Mouse (Mus musculus) neural tube, embryonic 15.5 days (tissue): ENCODE data around the gene 4930426L09Rik. TPM values are rescaled to one million over a fixed set of nuclear protein-coding genes. Genes with fewer than 3 reads are reported as not detected.

ENCODE experiments used
- ATAC-seq: fragments of 200-750 bp; cut with Nextera tagmentation; 2 replicates; pipeline ENCODE4 v1.8.0; 2017; ENCODE audit warnings: mild to moderate bottlenecking, moderate TSS enrichment, moderate library complexity; ENCODE audit not compliant: low FRiP score
- H3K27ac ChIP-seq: fragments of 300-500 bp; sonication (generic); replicated peaks from 2 replicates; pipeline ENCODE4 v1.5.1; 2015; ENCODE audit warnings: mild to moderate bottlenecking, inconsistent platforms
- H3K27me3 ChIP-seq: fragments of 300-500 bp; sonication (generic); replicated peaks from 2 replicates; pipeline ENCODE4 v1.6.1; 2015; ENCODE audit warnings: inconsistent platforms
- H3K36me3 ChIP-seq: fragments of 300-500 bp; sonication (generic); 2 replicates; pipeline ENCODE4 v1.6.1; 2015; ENCODE audit warnings: inconsistent platforms
- H3K4me1 ChIP-seq: fragments of 300-500 bp; sonication (generic); 2 replicates; pipeline ENCODE4 v1.6.1; 2015; ENCODE audit warnings: inconsistent platforms
- H3K4me2 ChIP-seq: fragments of 300-500 bp; sonication (generic); 2 replicates; pipeline ENCODE4 v1.6.1; 2015; ENCODE audit warnings: inconsistent platforms, mild to moderate bottlenecking, moderate library complexity
- H3K4me3 ChIP-seq: fragments of 300-500 bp; sonication (generic); replicated peaks from 2 replicates; pipeline ENCODE4 v1.5.1; 2015; ENCODE audit warnings: mild to moderate bottlenecking, inconsistent platforms
- H3K9ac ChIP-seq: fragments of 300-500 bp; sonication (generic); replicated peaks from 2 replicates; pipeline ENCODE4 v1.6.1; 2015; ENCODE audit warnings: mild to moderate bottlenecking, inconsistent platforms
- H3K9me3 ChIP-seq: fragments of 300-500 bp; sonication (generic); replicated peaks from 2 replicates; pipeline ENCODE4 v1.6.1; 2016; ENCODE audit warnings: inconsistent platforms
- WGBS: fragments of 180-500 bp; shearing (Covaris S2); methylation state at CpG from one replicate; pipeline ENCODE4 v1.1.7; 2015; ENCODE audit warnings: mixed read lengths; 5-methylcytosine and 5-hydroxymethylcytosine counted together
- polyA plus RNA-seq: library from polyadenylated mRNA; unstranded; fragments of >200 nt; fragmentation: Nextera tagmentation; extraction: Ambion mirVana; gene quantifications from 2 replicates; pipeline ENCODE4 v1.2.1, GENCODE M21; 2015

The 4930426L09Rik gene
- polyA plus RNA-seq, 1 experiment from 2014 or later: 0.37 TPM

- Histone ChIP-seq H3K9me3 (peaks cover 5% of the 10 kb centered on the region), H3K9ac (no peak overlapping the region), H3K27me3 (no peaks in the 10 kb centered on the region), H3K4me1 (no peaks in the 10 kb centered on the region), H3K27ac (no peak overlapping the region), H3K4me3 (no peak overlapping the region), H3K4me2 (no peak overlapping the region), H3K36me3 (no peaks in the 10 kb centered on the region)
- WGBS: 82% methylated on average over 3 of the region's 3 CpGs
- ATAC-seq: no peak
These were observed 26.6 kb upstream of the 4930426L09Rik start for GRCm38 (mm10) chr2:18971564-18971963.

DNA sequence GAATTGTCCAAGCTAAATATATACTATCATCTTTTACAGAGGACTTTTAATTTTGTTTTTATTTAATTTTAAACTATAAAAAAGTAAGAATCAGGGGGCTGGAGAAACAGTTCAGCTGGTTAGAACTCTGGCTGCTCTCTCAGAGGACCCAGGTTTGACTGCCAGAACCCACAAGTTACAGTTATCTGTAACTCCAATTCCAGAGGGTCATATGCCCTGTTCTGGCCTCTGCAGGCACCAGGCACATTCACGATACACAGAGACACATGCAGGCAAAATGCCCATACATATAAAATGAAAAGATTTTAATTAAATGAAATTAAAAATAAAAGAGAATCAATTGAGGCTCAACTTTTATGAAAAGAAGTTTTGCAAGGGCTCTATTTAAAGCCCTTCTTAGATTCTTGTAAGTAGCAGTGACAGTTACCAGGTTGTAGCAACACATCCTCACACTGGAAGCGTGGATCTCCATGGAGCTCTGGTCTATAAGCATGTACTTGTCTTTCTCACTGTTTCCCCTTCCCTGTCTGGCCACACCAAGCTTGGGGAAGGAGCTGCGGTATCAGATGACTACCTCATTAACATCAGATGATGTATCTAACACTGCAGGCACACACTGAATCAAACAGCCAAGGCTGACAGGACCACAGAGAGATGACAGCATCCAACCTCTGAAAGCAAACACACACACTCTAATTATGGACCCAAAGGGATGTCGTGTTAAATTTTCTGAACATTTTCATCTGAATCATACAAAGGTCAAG lies 23.1 kb upstream of the 4930426L09Rik start:
- Histone ChIP-seq H3K4me1 (peaks cover 7% of the 10 kb centered on the region), H3K9me3 (peaks cover 5% of the 10 kb centered on the region), H3K4me2 (no peak overlapping the region), H3K4me3 (no peak overlapping the region), H3K36me3 (no peaks in the 10 kb centered on the region), H3K27ac (no peak overlapping the region), H3K9ac (no peak overlapping the region), H3K27me3 (no peaks in the 10 kb centered on the region)
- ATAC-seq: no peak
- 59% methylated on average over 4 of the region's 4 CpGs for WGBS

- H3K4me3 ChIP-seq: no peak overlapping the region
- WGBS: 88% methylated on average over 2 of the region's 2 CpGs
- H3K9ac ChIP-seq: no peak overlapping the region
- H3K27ac ChIP-seq: no peak overlapping the region
- no peaks in the 10 kb centered on the region for H3K27me3 ChIP-seq
- no peak overlapping the region for H3K4me2 ChIP-seq
- ATAC-seq: no peak
- peaks cover 7% of the 10 kb centered on the region for H3K4me1 ChIP-seq
- H3K36me3 ChIP-seq: no peaks in the 10 kb centered on the region
- H3K9me3 ChIP-seq: peaks cover 5% of the 10 kb centered on the region
These were observed 22.0 kb upstream of the 4930426L09Rik start for GRCm38 (mm10) chr2:18976175-18976574.

- Histone ChIP-seq H3K9me3 (peaks cover 5% of the 10 kb centered on the region), H3K4me1 (peaks cover 7% of the 10 kb centered on the region), H3K4me2 (no peak overlapping the region), H3K27ac (no peak overlapping the region), H3K36me3 (no peaks in the 10 kb centered on the region), H3K9ac (no peak overlapping the region), H3K27me3 (no peaks in the 10 kb centered on the region), H3K4me3 (no peak overlapping the region)
- 85% methylated on average over 10 of the region's 10 CpGs for WGBS
- no peak for ATAC-seq
These were observed 20.8 kb upstream of the 4930426L09Rik start for GRCm38 (mm10) chr2:18977201-18977805.

GRCm38 (mm10) chr2:18979046-18979445 lies 19.1 kb upstream of the 4930426L09Rik start:
- WGBS: 81% methylated on average over 4 of the region's 4 CpGs
- Histone ChIP-seq H3K36me3 (no peaks in the 10 kb centered on the region), H3K9me3 (no peaks in the 10 kb centered on the region), H3K4me3 (no peak overlapping the region), H3K4me2 (peak overlapping the region; percentile 7), H3K27ac (no peak overlapping the region), H3K4me1 (peaks cover 7% of the 10 kb centered on the region), H3K9ac (no peak overlapping the region), H3K27me3 (no peaks in the 10 kb centered on the region)
- no peak for ATAC-seq

GRCm38 (mm10) chr2:18979675-18980074 lies 18.5 kb upstream of the 4930426L09Rik start:
- Histone ChIP-seq H3K9me3 (no peaks in the 10 kb centered on the region), H3K4me2 (peak overlapping the region; percentile 7), H3K9ac (no peak overlapping the region), H3K36me3 (no peaks in the 10 kb centered on the region), H3K27me3 (no peaks in the 10 kb centered on the region), H3K27ac (no peak overlapping the region), H3K4me1 (peaks cover 7% of the 10 kb centered on the region), H3K4me3 (no peak overlapping the region)
- 37% methylated on average over 7 of the region's 7 CpGs for WGBS
- no peak for ATAC-seq

DNA sequence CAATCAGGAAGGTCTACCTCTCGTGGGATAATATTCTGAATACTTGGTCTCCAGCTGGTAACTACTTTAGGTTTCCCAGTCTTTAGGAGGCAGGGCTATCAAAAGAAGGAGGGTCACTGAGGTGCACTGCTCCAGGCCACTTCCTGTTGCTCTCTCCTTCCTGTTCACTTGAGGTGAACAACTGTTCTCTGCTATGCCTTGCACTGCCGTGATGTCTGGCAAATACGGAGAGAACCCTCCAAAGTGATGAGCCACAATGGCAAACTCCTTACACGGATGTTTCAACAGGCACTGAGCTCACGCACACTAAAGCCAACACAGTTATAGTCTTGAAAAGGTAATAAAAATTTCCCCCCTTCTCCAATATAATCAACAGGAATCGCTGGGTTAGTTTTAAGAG lies 15.6 kb upstream of the 4930426L09Rik start:
- no peak for ATAC-seq
- 84% methylated on average over 6 of the region's 6 CpGs for WGBS
- H3K4me3 ChIP-seq: no peak overlapping the region
- no peak overlapping the region for H3K9ac ChIP-seq
- H3K4me1 ChIP-seq: peaks cover 7% of the 10 kb centered on the region
- H3K36me3 ChIP-seq: no peaks in the 10 kb centered on the region
- H3K27me3 ChIP-seq: no peaks in the 10 kb centered on the region
- no peak overlapping the region for H3K4me2 ChIP-seq
- no peaks in the 10 kb centered on the region for H3K9me3 ChIP-seq
- no peak overlapping the region for H3K27ac ChIP-seq

DNA sequence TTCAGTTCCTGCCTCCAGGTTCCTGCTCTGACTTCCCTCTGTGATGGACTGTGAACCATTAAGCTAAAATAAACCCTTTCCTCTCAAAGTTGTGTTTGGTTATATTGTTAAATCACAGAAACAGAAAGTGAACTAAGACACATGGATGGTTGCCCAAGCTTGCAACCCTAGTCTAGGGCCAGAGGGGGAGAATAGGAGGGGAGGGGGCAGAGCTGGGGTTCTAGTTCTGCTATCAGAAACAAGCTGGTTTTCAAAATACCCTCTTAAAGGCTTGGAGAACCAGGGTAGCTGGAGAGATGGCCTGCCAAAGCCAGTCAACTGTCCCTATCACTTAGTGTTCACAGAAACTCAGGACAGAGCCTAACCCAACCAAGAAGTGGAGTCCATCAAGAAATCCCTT lies 14.6 kb upstream of the 4930426L09Rik start:
- Histone ChIP-seq H3K9ac (no peak overlapping the region), H3K36me3 (no peaks in the 10 kb centered on the region), H3K4me3 (no peak overlapping the region), H3K27ac (no peak overlapping the region), H3K27me3 (no peaks in the 10 kb centered on the region), H3K4me2 (no peak overlapping the region), H3K4me1 (peaks cover 7% of the 10 kb centered on the region), H3K9me3 (no peaks in the 10 kb centered on the region)
- ATAC-seq: no peak

DNA sequence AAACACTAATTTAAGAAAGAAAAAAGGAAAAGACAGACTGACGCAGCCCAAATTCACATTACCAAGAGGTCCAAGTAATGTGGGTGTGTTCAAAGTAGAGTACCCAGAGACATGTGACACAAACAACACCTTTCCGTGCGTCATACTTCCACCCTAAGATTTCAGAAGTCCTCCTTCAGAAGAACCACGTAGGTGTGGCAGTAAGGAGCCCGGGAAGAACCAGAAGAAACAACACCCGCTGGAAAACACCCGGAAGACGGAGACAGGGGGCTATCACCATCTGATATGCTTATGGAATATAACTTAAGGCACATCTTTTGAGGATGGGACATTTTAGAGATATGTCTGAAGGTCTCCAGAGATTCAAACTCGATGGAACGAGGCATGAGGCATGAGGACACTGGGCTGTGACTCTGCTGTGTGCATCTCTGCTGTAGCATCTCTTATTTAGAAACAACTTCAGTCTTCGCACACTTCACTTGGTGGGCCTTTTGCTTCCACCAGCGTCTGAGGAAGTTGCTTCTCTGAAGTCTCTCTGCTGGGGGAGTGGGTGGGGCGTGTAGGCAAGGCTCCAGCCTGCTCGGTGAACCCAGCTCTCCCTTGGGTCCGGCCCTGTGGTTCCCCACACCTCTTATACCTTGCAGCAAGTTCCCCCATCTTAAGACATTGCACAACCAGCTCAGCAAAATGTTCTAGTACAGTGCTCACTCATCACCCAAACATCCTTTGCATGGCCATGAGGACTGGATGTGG lies 13.9 kb upstream of the 4930426L09Rik start:
- H3K4me1 ChIP-seq: peaks cover 5% of the 10 kb centered on the region
- H3K27ac ChIP-seq: no peak overlapping the region
- H3K36me3 ChIP-seq: no peaks in the 10 kb centered on the region
- H3K9ac ChIP-seq: no peak overlapping the region
- no peak overlapping the region for H3K4me3 ChIP-seq
- no peak overlapping the region for H3K4me2 ChIP-seq
- 96% methylated on average over 15 of the region's 15 CpGs for WGBS
- no peaks in the 10 kb centered on the region for H3K27me3 ChIP-seq
- ATAC-seq: no peak
- H3K9me3 ChIP-seq: no peaks in the 10 kb centered on the region

- Histone ChIP-seq H3K4me1 (no peaks in the 10 kb centered on the region), H3K36me3 (no peaks in the 10 kb centered on the region), H3K27me3 (no peaks in the 10 kb centered on the region), H3K27ac (no peak overlapping the region), H3K9ac (no peak overlapping the region), H3K4me3 (no peak overlapping the region), H3K4me2 (no peak overlapping the region), H3K9me3 (no peaks in the 10 kb centered on the region)
- ATAC-seq: no peak
- 77% methylated on average over 3 of the region's 3 CpGs for WGBS
These were observed 12.6 kb upstream of the 4930426L09Rik start for GRCm38 (mm10) chr2:18985506-18985905.

DNA sequence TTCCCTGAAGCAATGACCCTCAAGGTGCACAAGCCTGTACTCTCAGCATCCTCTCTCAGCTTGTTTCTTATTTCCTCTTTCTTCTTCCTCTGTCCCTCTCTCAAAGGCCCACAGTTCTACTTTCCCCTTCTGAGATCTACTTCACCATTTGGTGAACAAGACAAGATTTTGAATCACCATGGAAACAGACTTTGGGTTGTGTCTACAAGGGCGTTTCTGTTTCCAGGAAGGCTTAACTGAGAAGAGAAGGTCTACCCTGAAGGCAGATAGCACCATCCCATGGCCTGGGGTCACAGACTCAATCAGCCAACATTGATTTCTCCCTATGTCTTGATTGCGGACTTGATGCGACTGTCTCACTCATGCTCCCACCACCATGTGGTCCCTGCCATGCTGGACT lies 9.3 kb upstream of the 4930426L09Rik start:
- WGBS: 95% methylated on average over 3 of the region's 3 CpGs
- no peaks in the 10 kb centered on the region for H3K9me3 ChIP-seq
- H3K36me3 ChIP-seq: no peaks in the 10 kb centered on the region
- no peaks in the 10 kb centered on the region for H3K27me3 ChIP-seq
- no peak overlapping the region for H3K4me3 ChIP-seq
- no peak overlapping the region for H3K9ac ChIP-seq
- ATAC-seq: no peak
- H3K4me2 ChIP-seq: no peak overlapping the region
- H3K4me1 ChIP-seq: no peaks in the 10 kb centered on the region
- no peak overlapping the region for H3K27ac ChIP-seq
